Mouse (Mus musculus) embryo, embryonic 11.5 days (tissue): ENCODE data around the gene Fbxw4.

Experiments used
- DNase-seq: peaks from one replicate; pipeline ENCODE4 v3.0.0-alpha.2; 2012; ENCODE audit warnings: low read depth, low spot score

Gene Fbxw4

GRCm38 (mm10) chr19:45615415-45616213 lies 44.5 kb downstream of the Fbxw4 start:
- DNase-seq = no peak

DNA sequence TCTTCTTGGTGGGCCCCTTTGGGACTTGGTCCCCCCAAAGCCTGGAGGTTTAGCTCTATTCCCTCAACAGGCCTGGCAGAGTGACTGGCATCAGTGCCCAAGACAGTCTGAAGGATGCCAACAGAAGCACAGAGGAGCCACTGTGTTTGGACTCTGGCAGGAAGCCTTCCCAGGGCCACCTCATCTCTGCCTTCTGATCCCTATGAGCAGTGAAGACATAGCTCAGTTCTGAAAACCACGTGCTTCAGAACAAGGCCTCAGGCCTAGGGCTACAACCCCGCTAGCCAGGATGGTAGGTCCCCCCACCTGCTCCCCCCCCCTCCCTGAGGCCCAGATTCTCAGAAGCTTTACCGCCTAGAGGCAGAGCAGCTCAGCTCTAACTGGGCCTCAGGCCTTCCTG lies 45.2 kb downstream of the Fbxw4 start:
- no peak for DNase-seq

- DNase-seq = no peak
Measured at GRCm38 (mm10) chr19:45614375-45614774, 45.7 kb downstream of the Fbxw4 start.

GRCm38 (mm10) chr19:45610823-45611222 lies 49.3 kb downstream of the Fbxw4 start:
- no peak for DNase-seq

DNA sequence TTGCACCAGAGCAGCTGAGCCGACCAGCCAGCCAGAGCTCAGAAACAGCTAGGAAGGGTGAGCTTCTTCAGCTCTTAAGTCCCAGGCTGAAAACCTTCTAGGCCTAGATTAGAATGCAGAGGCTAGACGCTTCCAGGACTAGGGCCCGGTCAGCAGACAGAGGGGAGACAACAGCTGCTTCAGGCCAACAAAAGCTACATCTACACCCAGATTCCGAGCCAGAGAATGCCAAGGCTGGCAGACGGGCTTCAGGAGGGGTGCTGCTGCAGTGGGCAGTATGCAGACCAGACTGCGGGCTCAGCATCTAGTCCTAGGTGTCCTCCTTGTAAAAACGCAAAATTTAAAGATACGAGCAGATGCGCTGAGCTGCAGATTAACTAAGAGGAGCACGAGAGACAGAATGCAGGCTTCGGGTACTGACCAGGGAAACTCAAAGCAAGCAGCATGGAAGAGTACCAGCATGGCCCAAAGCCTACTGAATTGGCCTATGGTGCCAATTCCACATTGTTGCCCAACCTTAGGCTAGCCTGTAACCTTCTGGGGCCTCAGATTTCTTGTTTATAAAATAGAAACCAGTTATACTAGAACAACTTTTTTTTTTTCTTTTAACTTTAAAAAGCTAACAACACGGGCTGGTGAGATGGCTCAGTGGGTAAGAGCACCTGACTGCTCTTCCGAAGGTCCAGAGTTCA lies 51.3 kb downstream of the Fbxw4 start:
- DNase-seq = no peak

- no peak for DNase-seq
Measured at GRCm38 (mm10) chr19:45607479-45607878, 52.6 kb downstream of the Fbxw4 start.

- no peak for DNase-seq
Measured at GRCm38 (mm10) chr19:45606701-45607100, 53.4 kb downstream of the Fbxw4 start.

GRCm38 (mm10) chr19:45602606-45603005 lies 57.5 kb downstream of the Fbxw4 start:
- DNase-seq = no peak

- DNase-seq = no peak
Measured at GRCm38 (mm10) chr19:45597106-45597505, 63.0 kb downstream of the Fbxw4 start.

DNA sequence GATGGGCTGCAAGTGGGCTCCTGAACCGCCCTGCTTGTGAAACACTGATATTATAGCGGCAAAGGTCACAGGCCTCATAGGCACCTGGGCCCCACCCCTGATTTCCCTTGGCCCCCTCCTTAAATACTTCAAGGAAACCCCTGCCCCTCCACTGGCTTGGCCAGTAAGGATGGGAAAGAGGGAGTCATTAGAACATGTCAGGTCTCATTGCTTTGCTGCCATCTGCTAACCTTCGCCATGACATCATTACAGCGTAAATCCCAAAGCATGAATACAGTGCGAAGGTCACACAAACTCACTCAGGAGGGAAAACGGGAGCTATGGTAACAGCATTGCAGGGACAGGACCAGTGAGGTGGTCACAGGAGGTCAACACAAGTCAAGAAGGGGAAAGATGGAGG lies 63.7 kb downstream of the Fbxw4 start:
- no peak for DNase-seq

- DNase-seq = no peak
Measured at GRCm38 (mm10) chr19:45596019-45596418, 64.1 kb downstream of the Fbxw4 start.

DNA sequence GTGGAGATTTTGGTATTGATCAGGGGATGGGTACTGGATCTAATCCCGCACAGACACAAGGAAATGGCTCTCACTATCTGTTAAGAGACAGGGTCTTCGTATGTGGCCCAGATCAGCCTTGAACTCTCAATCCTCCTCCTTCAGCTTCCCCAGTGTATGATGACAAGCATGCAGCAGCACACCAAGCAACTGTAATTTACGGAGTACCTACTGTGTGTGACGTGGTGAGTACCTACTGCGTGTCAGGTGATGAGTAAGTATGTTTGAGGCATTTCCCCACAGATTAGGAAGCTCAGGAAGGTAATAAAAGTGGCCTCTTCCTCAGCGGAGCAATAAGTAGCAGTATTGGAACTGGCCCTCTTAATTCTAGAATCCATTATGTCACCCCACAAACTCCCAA lies 64.6 kb downstream of the Fbxw4 start:
- no peak for DNase-seq

DNA sequence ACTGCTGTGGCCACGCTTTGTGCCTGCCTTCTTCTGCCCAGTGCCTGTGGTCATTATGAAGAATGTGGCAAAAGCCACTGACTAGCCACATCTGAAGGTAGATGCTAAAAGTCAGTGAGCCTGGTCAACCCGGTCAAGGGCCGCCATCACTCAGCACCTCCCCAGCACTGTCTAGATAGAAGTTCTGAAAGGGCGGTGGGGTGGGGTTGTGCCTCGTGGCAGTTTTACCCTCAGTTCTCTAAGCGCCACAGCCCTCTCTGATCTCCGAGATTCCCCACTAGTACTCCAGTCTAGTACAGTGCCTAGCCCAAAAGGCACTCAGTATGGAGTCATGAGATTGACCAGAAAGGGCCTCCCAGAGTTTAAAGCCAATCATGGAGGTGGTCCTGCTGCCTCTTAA lies 66.0 kb downstream of the Fbxw4 start:
- DNase-seq = no peak

- DNase-seq = no peak
Measured at GRCm38 (mm10) chr19:45592916-45593315, 67.2 kb downstream of the Fbxw4 start.

- no peak for DNase-seq
Measured at GRCm38 (mm10) chr19:45591704-45592103, 68.4 kb downstream of the Fbxw4 start.

DNA sequence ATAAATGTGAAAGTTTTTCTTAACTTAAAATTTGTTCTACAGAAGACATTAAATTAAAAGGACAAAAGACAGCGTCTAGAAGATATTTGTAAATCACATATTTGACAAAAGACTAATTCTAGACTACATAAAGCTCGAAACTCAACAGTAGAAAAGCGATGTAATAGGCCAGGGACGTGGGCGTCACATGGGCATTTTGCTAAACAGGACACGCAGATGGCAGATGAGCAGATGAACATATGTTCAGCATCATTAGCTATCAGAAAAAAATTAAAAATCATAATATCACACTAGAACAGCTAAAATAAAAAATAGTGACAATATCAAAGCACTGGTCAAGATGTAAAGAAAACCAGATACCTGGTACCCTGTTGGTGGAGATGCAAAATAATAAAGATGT lies 70.4 kb downstream of the Fbxw4 start:
- no peak for DNase-seq

DNA sequence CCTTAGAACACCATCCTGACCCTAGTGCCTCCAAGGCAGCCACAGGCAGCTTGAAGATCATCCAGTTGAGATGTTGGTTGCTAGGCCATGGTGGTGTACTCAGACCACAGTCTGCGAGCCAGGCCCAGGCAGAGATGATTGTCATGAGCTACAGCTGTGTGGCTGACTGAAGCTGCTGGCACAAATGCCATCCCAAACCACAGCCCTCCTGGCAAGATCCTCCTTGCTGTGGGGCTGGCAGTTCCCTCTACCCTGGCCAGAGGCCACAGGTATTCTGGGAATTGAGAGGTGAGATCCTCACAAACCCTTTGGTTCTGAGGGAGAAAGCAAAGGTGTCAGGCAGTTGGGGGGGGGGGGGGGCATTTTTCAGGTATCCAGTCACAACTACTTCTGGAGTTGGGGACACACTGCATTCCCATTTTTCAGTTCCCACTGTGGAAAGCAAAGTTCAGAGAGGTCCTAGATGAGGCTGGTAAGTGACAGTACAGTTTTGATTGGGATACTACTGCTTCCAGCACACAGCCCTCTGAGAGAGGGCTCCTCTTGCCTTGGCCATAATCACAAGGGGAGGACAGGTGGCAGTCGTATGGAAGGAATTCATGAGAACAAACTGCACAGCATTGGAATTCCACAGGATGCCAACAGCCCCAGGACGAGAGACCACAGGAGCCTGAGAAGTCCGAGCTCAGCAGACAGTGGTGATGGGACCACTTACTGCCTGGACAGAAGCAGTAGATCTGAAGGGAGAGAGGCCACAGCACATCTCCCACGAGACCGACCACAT lies 72.4 kb downstream of the Fbxw4 start:
- DNase-seq = no peak

- DNase-seq = no peak
Measured at GRCm38 (mm10) chr19:45586850-45587249, 73.3 kb downstream of the Fbxw4 start.

DNA sequence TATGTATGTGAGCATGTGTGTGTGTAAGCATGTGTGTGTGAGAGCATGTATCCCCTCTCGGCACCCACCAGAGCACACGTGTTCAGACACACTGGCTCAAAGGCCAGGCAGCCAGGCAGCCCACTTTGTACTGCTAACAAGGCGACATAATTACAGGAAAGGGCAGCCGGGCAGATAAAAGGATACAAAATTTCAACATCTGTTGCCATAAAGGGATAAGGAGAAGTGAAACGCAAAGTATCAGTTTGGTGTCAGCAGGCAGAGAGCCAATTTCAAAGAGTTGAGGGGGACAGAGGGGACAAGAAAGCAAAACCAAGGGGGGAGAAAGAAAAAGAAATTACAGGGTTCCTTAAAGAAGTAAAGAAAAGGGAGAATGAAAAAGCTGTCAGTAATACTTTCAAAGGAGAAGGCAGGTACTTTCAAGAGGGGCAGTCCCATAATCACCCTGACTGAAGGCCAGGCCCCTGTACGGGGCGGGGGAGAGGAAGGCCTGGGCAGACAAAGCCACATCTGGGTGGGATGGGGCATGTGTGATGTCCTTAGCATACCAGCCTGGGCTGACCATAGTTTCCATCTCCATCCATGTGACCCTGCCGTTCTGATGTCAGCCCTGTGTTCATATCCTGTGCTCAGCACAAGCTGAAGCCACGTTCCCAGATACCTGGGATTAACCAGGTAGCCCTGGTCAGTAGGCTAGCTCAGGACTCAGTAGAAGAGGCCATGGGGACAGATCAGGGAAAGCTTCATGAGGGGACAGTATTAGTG lies 75.1 kb downstream of the Fbxw4 start:
- DNase-seq = no peak

GRCm38 (mm10) chr19:45583136-45583535 lies 77.0 kb downstream of the Fbxw4 start:
- DNase-seq = no peak

- no peak for DNase-seq
Measured at GRCm38 (mm10) chr19:45582161-45582560, 78.0 kb downstream of the Fbxw4 start.

GRCm38 (mm10) chr19:45581257-45581656 lies 78.9 kb downstream of the Fbxw4 start:
- no peak for DNase-seq
